Mouse (Mus musculus) hindbrain, embryonic 11.5 days (tissue): Measurements from ENCODE around the gene Arhgdib. TPM values are rescaled to one million over a fixed set of nuclear protein-coding genes. Genes with fewer than 3 reads are reported as not detected.

Experiments
- ATAC-seq: fragments of 200-750 bp; cut with Nextera tagmentation; 2 replicates; pipeline ENCODE4 v1.8.0; 2017; ENCODE audit warnings: mild to moderate bottlenecking, moderate TSS enrichment, moderate library complexity; ENCODE audit not compliant: low FRiP score
- DNase-seq: peaks from one replicate; pipeline ENCODE4 v3.0.0-alpha.2; 2015; ENCODE audit warnings: low spot score
- H3K27ac ChIP-seq: fragments of 300-500 bp; sonication (generic); 2 replicates; pipeline ENCODE4 v1.5.1; 2014; ENCODE audit warnings: mild to moderate bottlenecking, low read depth, low read length
- H3K27me3 ChIP-seq: fragments of 300-500 bp; sonication (generic); 2 replicates; pipeline ENCODE4 v1.6.1; 2014; ENCODE audit warnings: mild to moderate bottlenecking, low read length, moderate library complexity, mixed read lengths; ENCODE audit not compliant: control insufficient read depth, insufficient read depth
- H3K36me3 ChIP-seq: fragments of 300-500 bp; sonication (generic); 2 replicates; pipeline ENCODE4 v1.6.1; 2014; ENCODE audit warnings: mild to moderate bottlenecking, low read length, moderate library complexity, mixed read lengths; ENCODE audit not compliant: control insufficient read depth, insufficient read depth
- H3K4me1 ChIP-seq: fragments of 300-500 bp; sonication (generic); replicated peaks from 2 replicates; pipeline ENCODE4 v1.6.1; 2014; ENCODE audit warnings: low read length, mixed read lengths; ENCODE audit not compliant: control insufficient read depth, insufficient read depth
- H3K4me2 ChIP-seq: fragments of 300-500 bp; sonication (generic); replicated peaks from 2 replicates; pipeline ENCODE4 v1.6.1; 2014; ENCODE audit warnings: mild to moderate bottlenecking, low read depth, low read length
- H3K4me3 ChIP-seq: fragments of 300-500 bp; sonication (generic); 2 replicates; pipeline ENCODE4 v1.5.1; 2014; ENCODE audit warnings: low read depth, low read length
- H3K9ac ChIP-seq: fragments of 300-500 bp; sonication (generic); 2 replicates; pipeline ENCODE4 v1.6.1; 2014; ENCODE audit warnings: low read depth, low read length
- H3K9me3 ChIP-seq: fragments of 300-500 bp; sonication (generic); 2 replicates; pipeline ENCODE4 v1.6.1; 2016; ENCODE audit warnings: low read length; ENCODE audit not compliant: control insufficient read depth
- WGBS: fragments of 180-500 bp; shearing (Covaris S2); extraction: QIAGEN DNeasy Blood & Tissue Kit; methylation state at CpG from one replicate; pipeline ENCODE4 v1.1.7; 2014; 5-methylcytosine and 5-hydroxymethylcytosine counted together
- polyA plus RNA-seq: library from polyadenylated mRNA; unstranded; fragments of >200 nt; fragmentation: Nextera tagmentation; extraction: Ambion mirVana; gene quantifications from 2 replicates; pipeline ENCODE4 v1.2.1, GENCODE M21; 2014

Gene Arhgdib
- polyA plus RNA-seq, 1 experiment from 2014 or later: 37.3 TPM

GRCm38 (mm10) chr6:136906937-136907293 lies 34.8 kb downstream of the Arhgdib start:
- Histone ChIP-seq H3K4me1 (no peaks in the 10 kb centered on the region), H3K27ac (no peak overlapping the region), H3K4me2 (no peak overlapping the region), H3K9me3 (no peaks in the 10 kb centered on the region), H3K9ac (no peak overlapping the region), H3K4me3 (no peak overlapping the region), H3K36me3 (no peaks in the 10 kb centered on the region), H3K27me3 (no peaks in the 10 kb centered on the region)
- DNase-seq (no peak), ATAC-seq (no peak)
- 76% methylated on average over 10 of the region's 10 CpGs for WGBS

- Histone ChIP-seq H3K27me3 (no peaks in the 10 kb centered on the region), H3K9me3 (no peaks in the 10 kb centered on the region), H3K4me1 (no peaks in the 10 kb centered on the region), H3K9ac (no peak overlapping the region), H3K36me3 (no peaks in the 10 kb centered on the region), H3K4me2 (no peak overlapping the region), H3K27ac (no peak overlapping the region), H3K4me3 (no peak overlapping the region)
- no peak for ATAC-seq
- DNase-seq: no peak
- 81% methylated on average over 19 of the region's 19 CpGs for WGBS
Observed at GRCm38 (mm10) chr6:136906283-136906936, 35.3 kb downstream of the Arhgdib start.

GRCm38 (mm10) chr6:136903885-136904470 lies 37.7 kb downstream of the Arhgdib start:
- Histone ChIP-seq H3K4me1 (no peaks in the 10 kb centered on the region), H3K4me3 (no peak overlapping the region), H3K27ac (no peak overlapping the region), H3K9me3 (no peaks in the 10 kb centered on the region), H3K4me2 (no peak overlapping the region), H3K9ac (no peak overlapping the region), H3K27me3 (no peaks in the 10 kb centered on the region), H3K36me3 (no peaks in the 10 kb centered on the region)
- ATAC-seq (no peak), DNase-seq (no peak)
- 75% methylated on average over 8 of the region's 8 CpGs for WGBS

- H3K27me3 ChIP-seq: no peaks in the 10 kb centered on the region
- DNase-seq (no peak), ATAC-seq (no peak)
- H3K9ac ChIP-seq: no peak overlapping the region
- no peak overlapping the region for H3K27ac ChIP-seq
- H3K36me3 ChIP-seq: no peaks in the 10 kb centered on the region
- WGBS: 93% methylated on average over 9 of the region's 9 CpGs
- no peaks in the 10 kb centered on the region for H3K9me3 ChIP-seq
- no peak overlapping the region for H3K4me2 ChIP-seq
- H3K4me3 ChIP-seq: no peak overlapping the region
- no peaks in the 10 kb centered on the region for H3K4me1 ChIP-seq
Observed at GRCm38 (mm10) chr6:136902527-136902926, 39.2 kb downstream of the Arhgdib start.

- no peak overlapping the region for H3K4me2 ChIP-seq
- no peak overlapping the region for H3K4me3 ChIP-seq
- DNase-seq (no peak), ATAC-seq (no peak)
- H3K36me3 ChIP-seq: no peaks in the 10 kb centered on the region
- no peaks in the 10 kb centered on the region for H3K27me3 ChIP-seq
- H3K4me1 ChIP-seq: no peaks in the 10 kb centered on the region
- no peak overlapping the region for H3K9ac ChIP-seq
- no peak overlapping the region for H3K27ac ChIP-seq
- no peaks in the 10 kb centered on the region for H3K9me3 ChIP-seq
- 85% methylated on average over 2 of the region's 2 CpGs for WGBS
Observed at GRCm38 (mm10) chr6:136901010-136901409, 40.7 kb downstream of the Arhgdib start.

DNA sequence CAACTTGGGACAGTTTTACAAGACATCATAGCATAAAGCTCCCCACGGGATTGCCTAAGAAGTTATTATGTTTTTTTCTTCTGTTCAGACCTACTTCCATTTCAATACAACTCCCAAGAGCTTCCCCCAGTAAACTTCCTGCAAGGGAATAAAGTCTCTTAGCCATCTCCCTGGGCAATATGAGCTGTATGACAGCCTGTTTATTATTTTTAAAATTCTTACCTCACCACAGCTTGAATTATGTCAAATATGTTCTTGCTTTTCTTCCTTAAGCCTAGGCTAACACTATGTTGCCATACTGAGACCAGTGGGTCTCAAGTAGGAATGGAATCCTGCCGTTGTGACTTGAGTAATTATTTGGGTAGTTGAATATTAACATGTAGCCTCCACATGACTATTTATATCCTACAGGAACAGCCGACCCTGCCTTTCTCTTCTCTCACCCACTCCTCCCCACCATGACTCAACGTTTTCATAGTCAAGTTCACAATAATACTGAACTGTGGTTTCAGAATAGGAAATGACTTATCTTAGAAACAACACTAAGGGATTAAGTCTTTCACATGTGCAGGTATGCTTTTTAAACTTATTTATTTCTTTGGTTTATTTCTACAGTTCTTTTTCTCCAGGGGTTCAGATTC lies 41.2 kb downstream of the Arhgdib start:
- WGBS: 78% methylated on average over 4 of the region's 4 CpGs
- DNase-seq (no peak), ATAC-seq (no peak)
- no peaks in the 10 kb centered on the region for H3K27me3 ChIP-seq
- H3K9me3 ChIP-seq: no peaks in the 10 kb centered on the region
- H3K9ac ChIP-seq: no peak overlapping the region
- no peak overlapping the region for H3K27ac ChIP-seq
- H3K4me2 ChIP-seq: no peak overlapping the region
- no peaks in the 10 kb centered on the region for H3K4me1 ChIP-seq
- no peaks in the 10 kb centered on the region for H3K36me3 ChIP-seq
- H3K4me3 ChIP-seq: no peak overlapping the region

DNA sequence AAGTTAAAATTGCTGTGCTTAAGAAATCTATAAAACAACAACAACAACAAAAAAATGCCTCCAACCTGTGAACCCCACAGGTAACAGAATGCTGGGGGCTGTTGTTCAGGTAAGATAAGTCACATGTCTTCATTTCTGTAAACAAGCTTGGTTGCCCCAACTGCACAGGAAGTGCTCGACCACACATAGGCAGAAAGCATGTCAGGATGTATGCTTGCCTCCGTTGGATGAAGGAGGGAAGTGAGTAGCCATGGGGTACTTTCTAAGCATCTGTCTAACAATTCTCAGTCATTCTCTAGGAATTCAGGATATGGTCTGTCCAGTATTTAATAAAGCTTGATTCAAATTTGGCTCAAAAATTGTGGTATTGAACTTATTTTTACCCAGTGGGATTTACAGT lies 42.7 kb downstream of the Arhgdib start:
- ATAC-seq (no peak), DNase-seq (no peak)
- WGBS: 77% methylated on average over 2 of the region's 2 CpGs
- Histone ChIP-seq H3K9me3 (no peaks in the 10 kb centered on the region), H3K4me3 (no peak overlapping the region), H3K4me2 (no peak overlapping the region), H3K27ac (no peak overlapping the region), H3K36me3 (no peaks in the 10 kb centered on the region), H3K4me1 (no peaks in the 10 kb centered on the region), H3K27me3 (no peaks in the 10 kb centered on the region), H3K9ac (no peak overlapping the region)

- WGBS: 69% methylated on average over 4 of the region's 4 CpGs
- ATAC-seq: no peak
- DNase-seq: no peak
- no peaks in the 10 kb centered on the region for H3K36me3 ChIP-seq
- no peak overlapping the region for H3K9ac ChIP-seq
- no peak overlapping the region for H3K4me2 ChIP-seq
- no peaks in the 10 kb centered on the region for H3K9me3 ChIP-seq
- no peak overlapping the region for H3K4me3 ChIP-seq
- no peaks in the 10 kb centered on the region for H3K27me3 ChIP-seq
- no peak overlapping the region for H3K27ac ChIP-seq
- H3K4me1 ChIP-seq: no peaks in the 10 kb centered on the region
Observed at GRCm38 (mm10) chr6:136898222-136898621, 43.5 kb downstream of the Arhgdib start.

- no peak overlapping the region for H3K27ac ChIP-seq
- no peaks in the 10 kb centered on the region for H3K4me1 ChIP-seq
- 82% methylated on average over 4 of the region's 4 CpGs for WGBS
- no peaks in the 10 kb centered on the region for H3K9me3 ChIP-seq
- H3K4me3 ChIP-seq: no peak overlapping the region
- no peak overlapping the region for H3K4me2 ChIP-seq
- DNase-seq (no peak), ATAC-seq (no peak)
- H3K27me3 ChIP-seq: no peaks in the 10 kb centered on the region
- H3K36me3 ChIP-seq: no peaks in the 10 kb centered on the region
- H3K9ac ChIP-seq: no peak overlapping the region
Observed at GRCm38 (mm10) chr6:136897789-136898188, 43.9 kb downstream of the Arhgdib start.
